Mouse (Mus musculus) kidney, adult 2 months (tissue): ENCODE results near the gene Gdf3.

Experiments
- CTCF ChIP-seq: fragments of 200-500 bp; conservative IDR thresholded peaks from 2 replicates; pipeline ENCODE4 v1.5.1; 2011; ENCODE audit warnings: low read depth, mild to moderate bottlenecking, control low read depth, low read length, moderate library complexity, mixed read lengths; ENCODE audit not compliant: insufficient read depth, insufficient read length
- POLR2A ChIP-seq: fragments of 200-500 bp; IDR thresholded peaks from one replicate; pipeline ENCODE4 v1.6.1; 2011; ENCODE audit warnings: low read depth, low read length, control low read depth

- TF ChIP-seq POLR2A = no peak
- peak; percentile 89 for TF ChIP-seq CTCF
Measured at GRCm38 (mm10) chr6:122562463-122562862, 47.4 kb downstream of the Gdf3 start.
